Mouse (Mus musculus) ES-E14 (cell line): ENCODE measurements around the gene Map4k1. TPM values are rescaled to one million over a fixed set of nuclear protein-coding genes. Genes with fewer than 3 reads are reported as not detected.

Experiments
- DNase-seq: peaks from one replicate; pipeline ENCODE4 v3.0.0-alpha.2; 2013; ENCODE audit warnings: low read depth, low spot score
- H3K27ac ChIP-seq: 2 replicates; pipeline ENCODE4 v1.5.1; 2012; ENCODE audit warnings: low read depth, mild to moderate bottlenecking, low read length, moderate library complexity, mixed read lengths; ENCODE audit not compliant: poor library complexity, insufficient read depth, severe bottlenecking
- H3K36me3 ChIP-seq: 2 replicates; pipeline ENCODE4 v1.6.1; 2012; ENCODE audit warnings: mild to moderate bottlenecking, low read length, moderate library complexity, mixed read lengths; ENCODE audit not compliant: control insufficient read depth, poor library complexity, insufficient read depth, severe bottlenecking
- H3K4me1 ChIP-seq, 2 experiments: fragments of 150-350 bp in 1 of 2; sonication (generic) in 1 of 2; 2 replicates each; pipeline ENCODE4 v1.6.1; 2012; ENCODE audit warnings: low read length in 2 of 2, mild to moderate bottlenecking in 1 of 2, mixed read lengths in 1 of 2; ENCODE audit not compliant: control insufficient read depth in 2 of 2, insufficient read depth in 2 of 2, poor library complexity in 1 of 2
- H3K4me3 ChIP-seq, 2 experiments: fragments of 150-350 bp in 1 of 2; sonication (generic) in 1 of 2; 2 replicates each; pipeline ENCODE4 v1.5.1; 2012; ENCODE audit warnings: low read length in 2 of 2, low read depth in 1 of 2, mild to moderate bottlenecking in 1 of 2, mixed read lengths in 1 of 2; ENCODE audit not compliant: insufficient read depth in 1 of 2, poor library complexity in 1 of 2, severe bottlenecking in 1 of 2
- H3K9ac ChIP-seq: 2 replicates; pipeline ENCODE4 v1.6.1; 2012; ENCODE audit warnings: low read depth, mild to moderate bottlenecking, low read length, mixed read lengths; ENCODE audit not compliant: poor library complexity, insufficient read depth, severe bottlenecking
- H3K9me3 ChIP-seq: fragments of 150-350 bp; sonication (generic); 2 replicates; pipeline ENCODE4 v1.6.1; 2012; ENCODE audit warnings: low read depth, mild to moderate bottlenecking, low read length; ENCODE audit not compliant: control insufficient read depth, insufficient read depth
- CHD2 ChIP-seq: IDR thresholded peaks from 2 replicates; pipeline ENCODE4 v1.6.1; 2014; ENCODE audit warnings: mild to moderate bottlenecking, low read depth, low read length, inconsistent platforms
- HCFC1 ChIP-seq: IDR thresholded peaks from 2 replicates; pipeline ENCODE4 v1.6.1; 2012; ENCODE audit warnings: low read length, inconsistent platforms, borderline replicate concordance; ENCODE audit not compliant: insufficient read depth
- MAFK ChIP-seq: IDR thresholded peaks from 2 replicates; pipeline ENCODE4 v1.6.1; 2014; ENCODE audit warnings: mild to moderate bottlenecking, low read depth, low read length, inconsistent platforms; ENCODE audit not compliant: insufficient read depth
- ZC3H11A ChIP-seq: IDR thresholded peaks from 2 replicates; pipeline ENCODE4 v1.6.1; 2012; ENCODE audit warnings: low read depth, mild to moderate bottlenecking, inconsistent platforms, low read length, borderline replicate concordance
- ZNF384 ChIP-seq: IDR thresholded peaks from 2 replicates; pipeline ENCODE4 v1.6.1; 2012; ENCODE audit warnings: low read depth, low read length, inconsistent platforms
- in situ Hi-C, 2 experiments: fragments of 600-800 bp; cut with MboI; formaldehyde crosslinking; loops; one replicate each; pipeline ENCODE4 v1.15.1; 2025; ENCODE audit warnings: low sequenced_read_pairs in 2 of 2, inconsistent platforms in 1 of 2; ENCODE audit not compliant: unreplicated experiment in 2 of 2
- total RNA-seq: library from RNA; depleted of rRNA; stranded (reverse); fragments of 300-350 nt; gene quantifications from 2 replicates; pipeline ENCODE4 v1.2.3, GENCODE M21; 2012

Map4k1 gene
- total RNA-seq, 1 experiment, result 14.8 TPM

DNA sequence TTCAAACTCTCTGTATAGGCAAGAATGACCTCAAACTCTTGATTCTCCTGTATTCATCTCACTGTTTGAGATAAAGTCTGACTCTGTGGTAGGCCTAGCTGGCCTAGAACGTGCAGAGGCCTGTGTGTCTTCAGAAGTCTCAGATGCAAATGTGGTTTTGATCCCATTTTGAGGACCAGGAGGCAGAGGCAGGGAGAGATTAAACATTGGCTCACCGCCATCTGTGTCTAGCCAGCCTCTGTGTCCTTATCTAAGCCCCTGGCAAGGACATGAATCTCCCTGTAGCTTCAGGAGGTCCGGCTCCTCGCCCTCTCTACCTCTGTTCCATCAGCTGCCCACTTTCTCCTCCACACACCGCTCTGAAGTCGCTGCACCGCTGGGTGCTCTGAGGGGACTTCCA lies 34.6 kb downstream of the Map4k1 start:
- no peak for TF ChIP-seq ZC3H11A
- no peak for TF ChIP-seq ZNF384
- TF ChIP-seq HCFC1, result no peak
- no peak for TF ChIP-seq MAFK
- no peak for TF ChIP-seq CHD2
- in situ Hi-C loops, result no loop called here
- H3K27ac ChIP-seq, result no peak overlapping the region
- no peak overlapping the region for H3K9ac ChIP-seq
- peaks cover 1 to 13% of the 10 kb centered on the region in 2 experiments; a peak in 1 of 4 replicates for H3K4me1 ChIP-seq
- no peaks in the 10 kb centered on the region for H3K36me3 ChIP-seq
- no peak overlapping the region for H3K4me3 ChIP-seq
- no peak for DNase-seq
- no peaks in the 10 kb centered on the region for H3K9me3 ChIP-seq

DNA sequence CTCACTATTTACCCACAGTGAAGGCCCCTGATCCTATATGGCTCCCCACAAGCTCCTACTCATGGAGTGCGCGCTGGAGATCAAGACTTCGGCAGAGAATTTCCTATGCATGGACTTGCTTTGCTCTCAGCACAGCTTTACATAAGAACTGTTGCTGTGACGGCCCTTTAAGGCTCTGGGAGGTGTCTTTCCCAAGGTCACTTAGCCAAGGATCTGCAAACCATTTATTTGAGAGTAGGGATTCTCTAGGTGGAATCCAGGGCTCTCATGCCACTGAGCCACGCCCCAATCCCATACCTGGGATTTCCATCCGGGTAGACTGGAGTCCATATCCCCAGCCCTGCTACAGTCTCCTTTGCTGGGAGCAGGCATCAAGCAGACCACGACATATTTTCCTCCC lies 35.4 kb downstream of the Map4k1 start:
- no peak for TF ChIP-seq CHD2
- no peak for TF ChIP-seq MAFK
- TF ChIP-seq ZNF384, result no peak
- no peak for TF ChIP-seq HCFC1
- TF ChIP-seq ZC3H11A, result no peak
- in situ Hi-C loops, result no loop called here
- no peak overlapping the region for H3K27ac ChIP-seq
- no peaks in the 10 kb centered on the region for H3K36me3 ChIP-seq
- DNase-seq, result no peak
- peaks cover 1 to 13% of the 10 kb centered on the region in 2 experiments; a peak in 1 of 4 replicates for H3K4me1 ChIP-seq
- H3K9me3 ChIP-seq, result no peaks in the 10 kb centered on the region
- H3K4me3 ChIP-seq, result no peak overlapping the region
- no peak overlapping the region for H3K9ac ChIP-seq

DNA sequence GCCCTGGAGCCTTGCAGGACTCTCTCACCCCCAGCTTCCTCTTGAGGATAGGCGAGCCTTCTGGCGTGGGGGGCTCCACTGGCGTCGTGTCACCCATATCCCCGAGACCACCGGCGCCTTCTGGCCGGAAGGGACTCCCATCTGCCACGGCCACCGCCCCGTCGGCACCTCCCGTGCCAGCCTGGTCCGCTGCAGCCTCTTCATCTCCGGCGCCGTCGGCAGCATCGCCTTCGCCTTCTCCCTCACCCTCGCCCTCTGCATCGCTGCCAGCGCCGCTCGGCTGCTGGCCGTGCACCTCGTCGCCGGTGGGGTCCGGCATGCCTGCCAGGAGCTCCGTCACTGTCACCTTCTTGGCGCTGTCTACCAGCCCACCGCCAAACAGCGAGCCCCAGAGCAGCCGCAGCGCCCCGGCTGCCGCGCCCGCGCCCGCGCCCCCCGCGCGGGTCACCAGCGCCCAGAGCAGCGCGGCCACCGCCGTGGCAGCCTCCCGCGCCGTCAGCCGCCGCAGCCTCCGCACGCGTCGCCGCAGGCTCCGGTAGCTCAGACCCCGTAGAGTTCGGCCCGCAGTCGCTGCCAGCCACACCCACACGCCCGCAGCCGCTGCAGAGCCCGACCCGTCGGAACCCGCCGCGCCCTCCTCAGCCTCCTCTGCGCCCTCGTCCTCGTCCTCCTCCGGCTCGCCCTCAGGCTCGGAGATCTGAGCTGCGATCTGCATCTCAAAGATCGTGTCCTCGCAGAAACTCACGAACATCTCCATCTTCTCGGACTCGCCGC lies 37.8 kb downstream of the Map4k1 start:
- Histone ChIP-seq H3K4me1 (peaks cover 1 to 23% of the 10 kb centered on the region in 2 experiments; a peak in 2 of 4 replicates), H3K27ac (no peak overlapping the region), H3K4me3 (peak overlapping the region; percentile 43 to 67; a peak in 3 of 4 replicates), H3K9ac (peak overlapping the region; percentile 61), H3K9me3 (no peaks in the 10 kb centered on the region), H3K36me3 (no peaks in the 10 kb centered on the region; the same call in 1 of the 2 replicates)
- no peak for DNase-seq
- in situ Hi-C loops, result no loop called here
- TF ChIP-seq HCFC1 (no peak), ZC3H11A (no peak), ZNF384 (no peak), CHD2 (no peak), MAFK (no peak)

DNA sequence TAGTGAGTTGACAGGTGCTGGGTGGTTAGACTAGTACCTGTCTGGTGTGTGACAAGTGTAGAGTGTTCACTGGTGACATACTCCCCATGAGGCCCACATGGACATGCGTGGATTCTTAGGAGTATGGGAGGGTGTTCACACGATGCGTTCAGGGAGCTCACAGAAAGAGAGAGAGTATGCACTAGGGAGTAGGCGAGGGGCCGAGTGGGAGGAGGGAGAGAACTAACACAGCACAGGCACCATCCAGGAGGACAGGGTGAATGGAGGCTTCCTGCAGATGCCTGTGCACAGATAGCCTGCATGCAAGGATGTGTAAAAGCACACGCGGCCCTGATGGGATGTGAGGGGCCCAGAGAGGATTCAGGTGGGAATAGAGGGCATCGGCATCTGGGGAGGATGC lies 40.6 kb downstream of the Map4k1 start:
- peaks cover 1 to 32% of the 10 kb centered on the region in 2 experiments; a peak in 2 of 4 replicates for H3K4me1 ChIP-seq
- no peak overlapping the region for H3K9ac ChIP-seq
- TF ChIP-seq MAFK (no peak), ZC3H11A (no peak), ZNF384 (no peak), CHD2 (no peak), HCFC1 (no peak)
- no peaks in the 10 kb centered on the region; the same call in 1 of the 2 replicates for H3K36me3 ChIP-seq
- no peaks in the 10 kb centered on the region for H3K9me3 ChIP-seq
- in situ Hi-C loops, result no loop called here
- no peak overlapping the region for H3K27ac ChIP-seq
- H3K4me3 ChIP-seq, result peak overlapping the region in 1 of 2 experiments; percentile 16; a peak in 1 of 4 replicates
- no peak for DNase-seq
